Mouse (Mus musculus): ENCODE data around the gene Pigm. TPM values are rescaled to one million over a fixed set of nuclear protein-coding genes. Genes with fewer than 3 reads are reported as not detected.

Pigm gene
- total and polyA plus RNA-seq, 2 experiments from 2014 or later, result 2.7 to 14.7 TPM

DNA sequence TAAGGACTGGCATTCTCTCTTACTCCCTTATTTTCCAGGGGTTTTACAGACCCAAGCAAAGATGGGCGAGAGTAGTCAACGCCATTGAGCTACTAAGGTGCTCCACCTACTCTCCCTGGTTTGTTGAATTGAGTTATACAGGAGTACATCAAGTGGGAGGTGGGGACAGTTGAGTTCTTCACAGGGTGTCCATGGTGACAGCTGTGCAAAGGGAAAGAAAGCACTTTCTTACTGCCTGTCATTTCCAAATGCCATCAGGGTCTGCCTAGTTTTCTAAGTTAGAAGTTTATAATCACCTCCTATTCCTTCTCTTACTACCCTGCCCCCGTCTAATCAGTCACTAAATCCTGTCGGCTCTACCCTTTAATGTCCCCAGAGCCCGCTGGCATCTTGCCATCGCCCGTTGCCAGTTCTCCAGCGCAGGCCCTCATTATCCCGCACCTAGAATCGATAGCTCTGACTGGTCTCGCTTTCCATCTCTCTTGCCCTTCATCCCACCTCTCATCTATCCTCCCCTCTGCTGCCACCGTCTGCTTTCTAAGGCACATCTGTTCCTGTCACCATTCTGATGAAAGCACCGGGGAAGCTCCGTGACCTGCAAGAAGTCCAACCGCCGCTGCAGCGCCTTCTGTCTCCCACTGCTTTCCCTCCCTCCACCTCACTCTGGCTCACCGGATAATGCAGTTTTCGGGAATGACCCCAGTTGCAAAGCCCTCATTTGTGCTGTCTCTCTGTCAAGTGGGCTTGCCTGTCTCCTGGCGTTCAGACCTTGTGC is 15.6 kb downstream of the Pigm start:
- no peak for TF ChIP-seq CTCF (IDR thresholded peaks at IDR 0.05; ENCODE audit: low read depth)
- WGBS, result 14% methylated on average over 20 of the region's 20 CpGs
- H3K27ac ChIP-seq, result no peak overlapping the region

DNA sequence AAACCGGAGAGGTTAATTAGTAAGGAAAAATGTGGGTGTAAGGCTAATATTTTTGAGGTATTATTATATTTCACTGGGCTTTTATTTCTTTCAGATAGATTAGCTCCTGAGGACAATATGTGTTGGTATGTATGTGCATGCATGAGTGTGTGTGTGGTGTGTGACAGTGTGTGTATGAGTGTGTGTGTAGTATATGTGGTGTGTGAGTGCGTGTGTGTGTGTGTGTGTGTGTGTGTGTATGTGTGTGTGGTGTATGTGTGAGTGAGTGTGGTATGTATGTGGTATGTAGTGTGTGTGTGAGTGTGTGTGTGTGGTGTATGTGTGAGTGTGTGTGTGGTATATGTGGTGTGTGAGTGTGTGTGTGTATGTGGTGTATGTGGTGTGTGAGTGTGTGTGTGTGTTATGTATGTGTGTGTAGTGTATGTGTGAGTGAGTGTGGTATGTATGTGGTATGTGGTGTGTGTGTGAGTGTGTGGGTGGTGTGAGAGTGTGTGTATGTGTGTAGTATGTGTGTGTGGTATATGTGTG is 16.4 kb downstream of the Pigm start:
- 83% methylated on average over 2 of the region's 2 CpGs for WGBS
- no peaks in the 10 kb centered on the region for H3K9me3 ChIP-seq (ENCODE audit: low read length)
- H3K4me1 ChIP-seq (ENCODE audit: insufficient read depth, low read length), result no peaks in the 10 kb centered on the region; the same call in 1 of the 2 replicates
- ATAC-seq (peak; percentile 57), DNase-seq (ENCODE audit: low spot score) (no peak)
- no peak overlapping the region for H3K9ac ChIP-seq (replicated peaks; ENCODE audit: low read length)
- TF ChIP-seq CTCF (IDR thresholded peaks at IDR 0.05; ENCODE audit: low read depth), result no peak
- peak overlapping the region; percentile 44; the same call in 1 of the 2 replicates for H3K4me2 ChIP-seq (ENCODE audit: low read depth, low read length)
- no peaks in the 10 kb centered on the region for H3K36me3 ChIP-seq (ENCODE audit: insufficient read depth, low read length)
- no peak overlapping the region for H3K4me3 ChIP-seq (ENCODE audit: low read length)
- no peak overlapping the region for H3K27ac ChIP-seq
- no peaks in the 10 kb centered on the region for H3K27me3 ChIP-seq (ENCODE audit: insufficient read depth, low read length)

More for the DNA sequence above, 15.6 kb downstream of the Pigm start:
- H3K4me1 ChIP-seq (ENCODE audit: insufficient read depth, low read length), result no peaks in the 10 kb centered on the region; the same call in 1 of the 2 replicates
- ATAC-seq, result peak; percentile 57; the same call in 1 of the 2 replicates
- H3K4me2 ChIP-seq (ENCODE audit: low read depth, low read length), result peak overlapping the region; percentile 44
- 0 out of 2 replicates have a peak overlapping the region, but pooled peaks have one; percentile 8 for H3K4me3 ChIP-seq (ENCODE audit: low read length)
- no peaks in the 10 kb centered on the region for H3K27me3 ChIP-seq (ENCODE audit: insufficient read depth, low read length)
- H3K36me3 ChIP-seq (ENCODE audit: insufficient read depth, low read length), result no peaks in the 10 kb centered on the region
- H3K9me3 ChIP-seq (ENCODE audit: low read length), result no peaks in the 10 kb centered on the region
- no peak overlapping the region for H3K9ac ChIP-seq (replicated peaks; ENCODE audit: low read length)
- DNase-seq (ENCODE audit: low spot score), result peak; percentile 62

- peak; percentile 12 for DNase-seq (ENCODE audit: low spot score)
- 62% methylated on average over 8 of the region's 8 CpGs for WGBS
- no peaks in the 10 kb centered on the region for H3K36me3 ChIP-seq (ENCODE audit: insufficient read depth, low read length)
- no peaks in the 10 kb centered on the region; the same call in 1 of the 2 replicates for H3K4me1 ChIP-seq (ENCODE audit: insufficient read depth, low read length)
- H3K27me3 ChIP-seq (ENCODE audit: insufficient read depth, low read length), result no peaks in the 10 kb centered on the region
- no peak overlapping the region for H3K27ac ChIP-seq
- H3K4me3 ChIP-seq (ENCODE audit: low read length), result no peak overlapping the region
- no peak for TF ChIP-seq CTCF (IDR thresholded peaks at IDR 0.05; ENCODE audit: low read depth)
- H3K9me3 ChIP-seq (ENCODE audit: low read length), result no peaks in the 10 kb centered on the region
- ATAC-seq, result no peak
- no peak overlapping the region for H3K9ac ChIP-seq (replicated peaks; ENCODE audit: low read length)
- H3K4me2 ChIP-seq (ENCODE audit: low read depth, low read length), result no peak overlapping the region
Measured at GRCm38 (mm10) chr1:172393739-172394138, 17.4 kb downstream of the Pigm start.

GRCm38 (mm10) chr1:172396996-172397752 is 20.8 kb downstream of the Pigm start:
- Histone ChIP-seq H3K36me3 (ENCODE audit: insufficient read depth, low read length) (no peaks in the 10 kb centered on the region), H3K4me3 (ENCODE audit: low read length) (no peak overlapping the region), H3K4me1 (ENCODE audit: insufficient read depth, low read length) (no peaks in the 10 kb centered on the region), H3K27ac (no peak overlapping the region), H3K4me2 (ENCODE audit: low read depth, low read length) (no peak overlapping the region), H3K27me3 (ENCODE audit: insufficient read depth, low read length) (no peaks in the 10 kb centered on the region), H3K9me3 (ENCODE audit: low read length) (no peaks in the 10 kb centered on the region), H3K9ac (replicated peaks; ENCODE audit: low read length) (no peak overlapping the region)
- DNase-seq (ENCODE audit: low spot score) (no peak), ATAC-seq (no peak)
- WGBS, result 62% methylated on average over 9 of the region's 9 CpGs
- no peak for TF ChIP-seq CTCF (IDR thresholded peaks at IDR 0.05; ENCODE audit: low read depth)

- DNase-seq (ENCODE audit: low spot score) (peak; percentile 7), ATAC-seq (peak; percentile 33)
- H3K4me2 ChIP-seq (ENCODE audit: low read depth, low read length), result no peak overlapping the region
- H3K4me1 ChIP-seq (ENCODE audit: insufficient read depth, low read length), result no peaks in the 10 kb centered on the region
- H3K4me3 ChIP-seq (ENCODE audit: low read length), result no peak overlapping the region
- WGBS, result 32% methylated on average over 16 of the region's 16 CpGs
- H3K36me3 ChIP-seq (ENCODE audit: insufficient read depth, low read length), result no peaks in the 10 kb centered on the region
- H3K27ac ChIP-seq, result no peak overlapping the region
- H3K9me3 ChIP-seq (ENCODE audit: low read length), result no peaks in the 10 kb centered on the region
- TF ChIP-seq CTCF (IDR thresholded peaks at IDR 0.05; ENCODE audit: low read depth), result no peak
- H3K9ac ChIP-seq (replicated peaks; ENCODE audit: low read length), result no peak overlapping the region
- no peaks in the 10 kb centered on the region; the same call in 1 of the 2 replicates for H3K27me3 ChIP-seq (ENCODE audit: insufficient read depth, low read length)
Measured at GRCm38 (mm10) chr1:172406077-172406706, 29.8 kb downstream of the Pigm start.

- Histone ChIP-seq H3K27ac (no peak overlapping the region), H3K36me3 (ENCODE audit: insufficient read depth, low read length) (no peaks in the 10 kb centered on the region), H3K4me1 (ENCODE audit: insufficient read depth, low read length) (no peaks in the 10 kb centered on the region), H3K9me3 (ENCODE audit: low read length) (no peaks in the 10 kb centered on the region), H3K4me2 (ENCODE audit: low read depth, low read length) (no peak overlapping the region), H3K9ac (replicated peaks; ENCODE audit: low read length) (no peak overlapping the region), H3K27me3 (ENCODE audit: insufficient read depth, low read length) (no peaks in the 10 kb centered on the region; the same call in 1 of the 2 replicates), H3K4me3 (ENCODE audit: low read length) (no peak overlapping the region)
- peak; percentile 94 for TF ChIP-seq CTCF (IDR thresholded peaks at IDR 0.05; ENCODE audit: low read depth)
- DNase-seq (ENCODE audit: low spot score) (peak; percentile 79), ATAC-seq (0 out of 2 replicates have a peak, but pooled peaks have one; percentile 45)
- whole genome bisulfite sequencing, result 12% methylated on average over 6 of the region's 6 CpGs
Measured at GRCm38 (mm10) chr1:172408996-172409395, 32.6 kb downstream of the Pigm start.
